24 mouse cellular contexts compared by ENCODE assay signal in genomic region chr11:44504146-44504545, GRCm38 (mm10). TPM values are rescaled to one million over a fixed set of nuclear protein-coding genes. Genes with fewer than 3 reads are reported as not detected.
A peak's percentile ranks its signal among the peaks of the same experiment; 100 is the strongest.
DNase-seq lines count a peak whose midpoint lies in the region; ATAC-seq and TF ChIP-seq lines count a peak whose summit lies in the region.
"Had no signal": no experiment of that assay in that cellular context is flagged by ENCODE, and none has a peak within 500 bp of the region (broad histone marks: within the 10 kb centered on the region; RNA-seq: fewer than 3 reads in every experiment).

No protein-coding gene starts in this region.

- dilution Hi-C loops in CH12.LX (cut with MboI; ENCODE audit: extremely low pct_ligation_motif_present, extremely low pct_unique_long_range_greater_than_20kb, low sequenced_read_pairs), result no loop called here

- no peak for TF ChIP-seq POLR2A in limb, embryonic 14.5 days (IDR thresholded peaks at IDR 0.05; ENCODE audit: borderline replicate concordance, extremely low read depth, insufficient read depth, insufficient read length)
- peak; percentile 34; the same call in 1 of the 2 replicates for TF ChIP-seq POLR2A in CH12.LX (IDR thresholded peaks at IDR 0.05; ENCODE audit: low read depth, low read length)

- ATAC-seq in limb, embryonic 14.5 days (ENCODE audit: low FRiP score, low read depth), result no peak
- peak; percentile 57 to 87 for ATAC-seq in hematopoietic stem cell, adult 5-6 weeks (replicated peaks in 1 of 2; ENCODE audit: insufficient read depth in 1 of 2, low FRiP score in 2 of 2, low TSS enrichment in 1 of 2, low read depth in 1 of 2, poor library complexity in 2 of 2, severe bottlenecking in 2 of 2)
- peak; percentile 84 for ATAC-seq in neutrophil, adult 5-6 weeks (ENCODE audit: extremely low read depth, insufficient number of reproducible peaks, low FRiP score, poor library complexity, severe bottlenecking)
- no peak for ATAC-seq in intestine, embryonic 16.5 days
- ATAC-seq: forebrain, postnatal 0 days; inflammation-experienced regulatory T-cells, adult 6 months had no signal

- H3K4me3 ChIP-seq in limb, embryonic 14.5 days (replicated peaks; ENCODE audit: low read length), result no peak overlapping the region
- no peak overlapping the region for H3K4me3 ChIP-seq in limb, embryonic 10.5 days
- no peak overlapping the region for H3K4me3 ChIP-seq in CH12.LX (replicated peaks in 1 of 3; ENCODE audit: low read depth in 2 of 3, low read length in 2 of 3, poor library complexity in 1 of 3)
- H3K4me3 ChIP-seq in intestine, embryonic 16.5 days (ENCODE audit: low read length), result no peak overlapping the region
- H3K4me3 ChIP-seq: forebrain, embryonic 10.5 days; heart, embryonic 15.5 days; hindbrain, embryonic 10.5 days; limb, embryonic 12.5 days had no signal

- H3K4me1 ChIP-seq in limb, embryonic 14.5 days (ENCODE audit: control insufficient read depth, insufficient read depth, low read length), result no peaks in the 10 kb centered on the region
- no peaks in the 10 kb centered on the region for H3K4me1 ChIP-seq in limb, embryonic 10.5 days
- peaks cover 13 to 21% of the 10 kb centered on the region in 2 experiments for H3K4me1 ChIP-seq in CH12.LX (ENCODE audit: control insufficient read depth in 1 of 2, insufficient read depth in 2 of 2)
- no peaks in the 10 kb centered on the region for H3K4me1 ChIP-seq in intestine, embryonic 16.5 days (ENCODE audit: control insufficient read depth, insufficient read depth, low read length)
- H3K4me1 ChIP-seq: forebrain, embryonic 10.5 days; hindbrain, embryonic 10.5 days; limb, embryonic 12.5 days had no signal

- H3K27ac ChIP-seq in limb, embryonic 14.5 days (replicated peaks; ENCODE audit: low read depth, low read length), result no peak overlapping the region
- no peak overlapping the region for H3K27ac ChIP-seq in limb, embryonic 10.5 days
- peak overlapping the region; percentile 74 for H3K27ac ChIP-seq in CH12.LX (ENCODE audit: insufficient read depth, low read depth)
- no peak overlapping the region for H3K27ac ChIP-seq in intestine, embryonic 16.5 days (ENCODE audit: low read length)
- H3K27ac ChIP-seq: forebrain, embryonic 10.5 days; heart, embryonic 15.5 days; hindbrain, embryonic 10.5 days; limb, embryonic 12.5 days had no signal

- H3K36me3 ChIP-seq in limb, embryonic 14.5 days (ENCODE audit: control insufficient read depth, insufficient read depth, low read length), result no peaks in the 10 kb centered on the region
- H3K36me3 ChIP-seq in limb, embryonic 10.5 days, result no peaks in the 10 kb centered on the region
- H3K36me3 ChIP-seq in CH12.LX (replicated peaks in 1 of 2; ENCODE audit: control insufficient read depth in 1 of 2, insufficient read depth in 1 of 2, low read length in 1 of 2), result no peaks in the 10 kb centered on the region
- H3K36me3 ChIP-seq in intestine, embryonic 16.5 days (ENCODE audit: control insufficient read depth, insufficient read depth, low read length), result no peaks in the 10 kb centered on the region
- H3K36me3 ChIP-seq: forebrain, embryonic 10.5 days; heart, embryonic 15.5 days; hindbrain, embryonic 10.5 days; limb, embryonic 12.5 days had no signal

- H3K9me3 ChIP-seq in limb, embryonic 14.5 days (ENCODE audit: control insufficient read depth, low read length), result no peaks in the 10 kb centered on the region
- no peaks in the 10 kb centered on the region for H3K9me3 ChIP-seq in limb, embryonic 10.5 days (replicated peaks)
- H3K9me3 ChIP-seq in CH12.LX (replicated peaks; ENCODE audit: low read length), result no peaks in the 10 kb centered on the region
- no peaks in the 10 kb centered on the region for H3K9me3 ChIP-seq in intestine, embryonic 16.5 days (ENCODE audit: control insufficient read depth, low read length)
- H3K9me3 ChIP-seq: forebrain, embryonic 10.5 days; heart, embryonic 15.5 days; hindbrain, embryonic 10.5 days; limb, embryonic 12.5 days had no signal

- H3K79me2 ChIP-seq in CH12.LX (replicated peaks; ENCODE audit: control insufficient read depth, extremely low read depth, insufficient read depth, poor library complexity, severe bottlenecking), result no peaks in the 10 kb centered on the region

- no peak for TF ChIP-seq CTCF in CH12.LX (conservative IDR thresholded peaks at IDR 0.05 in 1 of 2, IDR thresholded peaks at IDR 0.05 in 1 of 2; ENCODE audit: low read depth in 2 of 2, low read length in 2 of 2)

- 90% methylated on average over 7 of the region's 7 CpGs for WGBS in limb, embryonic 14.5 days
- 95% methylated on average over 7 of the region's 7 CpGs for WGBS in limb, embryonic 10.5 days
- 83% methylated on average over 7 of the region's 7 CpGs for WGBS in intestine, embryonic 16.5 days

- TF ChIP-seq RAD21 in CH12.LX (IDR thresholded peaks at IDR 0.05; ENCODE audit: low read depth, low read length), result no peak

- in situ Hi-C loops in CH12.LX (cut with MboI; ENCODE audit: low pct_ligation_motif_present, low pct_unique_long_range_greater_than_20kb, low sequenced_read_pairs), result no loop called here

- TF ChIP-seq EP300 in CH12.LX (IDR thresholded peaks at IDR 0.05; ENCODE audit: low read length), result peak; percentile 94

- peak; percentile 19 for DNase-seq in limb, embryonic 14.5 days (ENCODE audit: low spot score)
- DNase-seq in limb, embryonic 10.5 days (ENCODE audit: low spot score), result no peak
- DNase-seq in CH12.LX (ENCODE audit: extremely low read depth), result peak; percentile 57
- no peak for DNase-seq in frontal cortex, postnatal 25 days (ENCODE audit: low spot score in 2 of 2)
- DNase-seq: adrenal gland, postnatal 25 days; cerebellum, adult 11-12 months; cerebellum, postnatal 14 days; embryo, embryonic 11 days; forebrain, postnatal 0 days; kidney, adult 8-10 months; kidney, postnatal 4 days; lung, adult 2 months; lung, postnatal 4 days; thymus, postnatal 36 days had no signal

- H3K9ac ChIP-seq in limb, embryonic 14.5 days (ENCODE audit: low read depth, low read length, severe bottlenecking), result no peak overlapping the region
- H3K9ac ChIP-seq in CH12.LX (ENCODE audit: insufficient read depth, low read depth), result no peak overlapping the region
- no peak overlapping the region for H3K9ac ChIP-seq in intestine, embryonic 16.5 days (ENCODE audit: low read depth, low read length)
- H3K9ac ChIP-seq: forebrain, postnatal 0 days; heart, embryonic 15.5 days; limb, embryonic 12.5 days had no signal

- no peaks in the 10 kb centered on the region for H3K27me3 ChIP-seq in limb, embryonic 14.5 days (ENCODE audit: control insufficient read depth, insufficient read depth, low read length)
- H3K27me3 ChIP-seq in limb, embryonic 10.5 days (ENCODE audit: low read depth, poor library complexity, severe bottlenecking), result no peaks in the 10 kb centered on the region
- no peaks in the 10 kb centered on the region for H3K27me3 ChIP-seq in CH12.LX (replicated peaks)
- no peaks in the 10 kb centered on the region for H3K27me3 ChIP-seq in intestine, embryonic 16.5 days (replicated peaks; ENCODE audit: control insufficient read depth, insufficient read depth, low read length)
- H3K27me3 ChIP-seq: heart, embryonic 15.5 days; limb, embryonic 12.5 days; Patski had no signal

- H3K4me2 ChIP-seq in limb, embryonic 14.5 days (replicated peaks; ENCODE audit: low read depth, low read length, severe bottlenecking), result no peak overlapping the region
- peak overlapping the region; percentile 27 for H3K4me2 ChIP-seq in CH12.LX (ENCODE audit: insufficient read depth, low read depth, poor library complexity, severe bottlenecking)
- no peak overlapping the region for H3K4me2 ChIP-seq in intestine, embryonic 16.5 days (ENCODE audit: low read depth, low read length)
- H3K4me2 ChIP-seq: heart, embryonic 15.5 days; limb, embryonic 12.5 days; midbrain, embryonic 11.5 days had no signal

TF ChIP-seq in CH12.LX, 34 proteins besides CTCF, POLR2A, EP300 and RAD21 (continues in another document):
- peak; percentile 83 for TF ChIP-seq TCF12 (IDR thresholded peaks at IDR 0.05; ENCODE audit: low read depth, low read length)
- TF ChIP-seq SMC3 (IDR thresholded peaks at IDR 0.05; ENCODE audit: low read depth, low read length), result no peak
- no peak for TF ChIP-seq HCFC1 (IDR thresholded peaks at IDR 0.05; ENCODE audit: low read depth, low read length)
- no peak; the same call in 1 of the 2 replicates for TF ChIP-seq NRF1 (IDR thresholded peaks at IDR 0.05; ENCODE audit: low read depth, low read length)
- TF ChIP-seq E2F4 (IDR thresholded peaks at IDR 0.05; ENCODE audit: insufficient replicate concordance, low read depth, low read length), result no peak
- 0 out of 2 replicates have a peak, but pooled peaks have one; percentile 10 for TF ChIP-seq CHD2 (IDR thresholded peaks at IDR 0.05; ENCODE audit: low read length)
- no peak for TF ChIP-seq ZNF384 (IDR thresholded peaks at IDR 0.05; ENCODE audit: low read depth, low read length)
- no peak for TF ChIP-seq UBTF (IDR thresholded peaks at IDR 0.05; ENCODE audit: low read depth, low read length)
- no peak for TF ChIP-seq KAT2A (IDR thresholded peaks at IDR 0.05; ENCODE audit: insufficient replicate concordance, low read length)
- TF ChIP-seq MAX (IDR thresholded peaks at IDR 0.05; ENCODE audit: low read length), result peak; percentile 88
- TF ChIP-seq CHD1 (IDR thresholded peaks at IDR 0.05; ENCODE audit: low read depth, low read length), result no peak
- TF ChIP-seq MAFK (IDR thresholded peaks at IDR 0.05; ENCODE audit: insufficient replicate concordance, low read length), result no peak; the same call in 1 of the 2 replicates

RNA-seq across cellular contexts. Expression of gene Rnf145, which starts 14.6 kb away (rescaled TPM):
- 92.1 and 160 TPM in 2 replicates for polyA plus RNA-seq in limb, embryonic 14.5 days (2012; rRNA removed)
- 84.5 and 105 TPM in 2 replicates for polyA plus RNA-seq in limb, embryonic 14.5 days (2014; fragmentation: Nextera tagmentation; extraction: Ambion mirVana)
- 76.7 and 89.2 TPM in 2 replicates for polyA plus RNA-seq in limb, embryonic 10.5 days (2016; fragmentation: Nextera tagmentation; extraction: Ambion mirVana)
- 38.4 and 44.5 TPM in 2 replicates for total RNA-seq in CH12.LX (2012; rRNA removed)
- 52.8 and 60.5 TPM in 2 replicates for total RNA-seq in CH12.LX (2014; rRNA removed)
- 44.3 and 46.3 TPM in 2 replicates for polyA plus RNA-seq in CH12.LX (2012; ENCODE audit: insufficient read length, low read depth)
- total RNA-seq in hematopoietic stem cell, adult 5-6 weeks (2017), result 44.7 and 46.5 TPM in 2 replicates
- total RNA-seq in neutrophil, adult 5-6 weeks (2017), result 138 and 156 TPM in 2 replicates
- polyA plus RNA-seq in intestine, embryonic 16.5 days (2015; fragmentation: Nextera tagmentation; extraction: Ambion mirVana), result 36.6 and 37.1 TPM in 2 replicates

RNA-seq across cellular contexts. Expression of gene Ublcp1, which starts 33.8 kb away (rescaled TPM):
- 49.5 and 60.6 TPM in 2 replicates for polyA plus RNA-seq in limb, embryonic 14.5 days (2012; rRNA removed)
- polyA plus RNA-seq in limb, embryonic 14.5 days (2014; fragmentation: Nextera tagmentation; extraction: Ambion mirVana), result 64.5 and 66.5 TPM in 2 replicates
- 75.3 and 84.8 TPM in 2 replicates for polyA plus RNA-seq in limb, embryonic 10.5 days (2016; fragmentation: Nextera tagmentation; extraction: Ambion mirVana)
- 18.9 and 20.2 TPM in 2 replicates for total RNA-seq in CH12.LX (2012; rRNA removed)
- 34.1 and 45.6 TPM in 2 replicates for total RNA-seq in CH12.LX (2014; rRNA removed)
- 24.9 and 26.7 TPM in 2 replicates for polyA plus RNA-seq in CH12.LX (2012; ENCODE audit: insufficient read length, low read depth)
- total RNA-seq in hematopoietic stem cell, adult 5-6 weeks (2017), result 11.6 and 13.4 TPM in 2 replicates
- 117 and 129 TPM in 2 replicates for total RNA-seq in neutrophil, adult 5-6 weeks (2017)
- 42.5 and 51.1 TPM in 2 replicates for polyA plus RNA-seq in intestine, embryonic 16.5 days (2015; fragmentation: Nextera tagmentation; extraction: Ambion mirVana)

Comparison
In these comparisons a context has a peak if more than half of its experiments do, and no peak if none do; other contexts are left out.
1. DNase-seq: peak in limb, embryonic 14.5 days (single experiment) and CH12.LX (single experiment); none in limb, embryonic 10.5 days (single experiment) and frontal cortex, postnatal 25 days (0 of 2).
2. ATAC-seq: peak in hematopoietic stem cell, adult 5-6 weeks (2 of 2) and neutrophil, adult 5-6 weeks (single experiment); none in limb, embryonic 14.5 days (single experiment) and intestine, embryonic 16.5 days (single experiment).